Mouse (Mus musculus): ENCODE results near the gene Bbs1. TPM values are rescaled to one million over a fixed set of nuclear protein-coding genes. Genes with fewer than 3 reads are reported as not detected.
A peak's percentile ranks its signal among the peaks of the same experiment; 100 is the strongest.

Gene Bbs1
- total RNA-seq, 2 experiments from 2014 or later, result 42.1 to 47.8 TPM

DNA sequence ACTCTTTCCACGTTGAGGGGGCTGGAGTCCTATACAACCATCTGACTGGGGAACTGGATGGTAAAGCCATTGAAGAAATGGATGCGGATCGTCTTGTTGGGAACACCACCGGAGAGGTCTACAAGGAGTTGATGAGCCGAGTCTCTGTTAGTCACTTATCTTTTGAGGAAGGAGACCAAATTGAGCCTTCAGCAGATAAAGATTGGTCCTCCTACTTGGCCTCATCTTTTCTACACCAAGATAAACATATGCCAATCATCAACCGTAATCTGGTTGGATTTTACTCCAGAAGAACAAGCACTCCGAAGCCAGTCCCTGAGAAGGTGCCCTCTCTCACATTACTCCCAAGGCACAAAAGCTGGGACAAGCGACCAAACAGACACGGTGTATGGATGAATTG is 65.6 kb downstream of the Bbs1 start:
- intact Hi-C loops (cut with DNase I), result no loop called here
- DNase-seq (ENCODE audit: low spot score in 2 of 2), result no peak

- peak; percentile 96 for DNase-seq (ENCODE audit: low spot score in 2 of 2)
- intact Hi-C loops (cut with DNase I), result loop anchor here (1.0 kb wide), 1 partner anchor 28 kb away; the partner anchor contains the start of genes Gm21992 and Rbm14
These were observed 67.3 kb downstream of the Bbs1 start, which contains the start of the genes Ccs and Ccdc87 for GRCm38 (mm10) chr19:4839149-4839548. Ccs (minus strand) TSS chr19:4839332. Ccdc87 (plus strand) TSS chr19:4839366.

DNA sequence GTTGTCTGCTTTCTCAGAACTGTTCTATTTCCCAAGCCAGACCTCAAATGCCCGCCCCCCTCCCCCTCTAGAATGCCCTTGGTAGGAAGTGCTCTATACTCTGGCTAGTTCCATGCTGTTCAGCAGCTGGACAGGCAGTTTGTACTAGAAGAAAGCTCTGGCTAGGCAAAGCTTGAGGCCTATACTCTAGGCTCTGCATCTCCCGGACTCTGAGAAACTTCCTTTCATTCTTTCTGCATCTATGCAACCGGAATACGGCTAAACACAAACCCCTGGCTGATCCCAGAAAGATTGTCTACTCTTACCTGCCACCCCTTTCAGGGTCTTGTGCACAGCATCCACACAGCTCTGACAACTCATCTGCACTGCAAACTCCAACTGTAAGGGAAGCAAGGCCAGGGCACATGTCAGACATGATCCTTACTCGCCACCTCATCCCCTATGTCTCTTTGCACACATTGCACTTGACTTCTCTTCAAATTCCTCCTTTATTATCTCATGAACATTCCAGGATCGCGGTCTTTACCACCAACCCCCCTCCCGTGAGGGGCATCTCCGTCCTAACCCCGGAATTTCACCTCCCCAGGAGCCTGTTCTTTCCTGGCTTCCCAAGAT is 67.8 kb downstream of the Bbs1 start:
- intact Hi-C loops (cut with DNase I), result loop anchor here (1.0 kb wide), 1 partner anchor 27 kb away; the partner anchor contains the start of genes Gm21992 and Rbm14
- no peak for DNase-seq (ENCODE audit: low spot score in 2 of 2)

- intact Hi-C loops (cut with DNase I), result no loop called here
- DNase-seq (ENCODE audit: low spot score in 2 of 2), result no peak
These were observed 69.4 kb downstream of the Bbs1 start for GRCm38 (mm10) chr19:4837049-4837448.

Other genes starting within 250 kb of the Bbs1 start
- 1 to 10 TPM; 1.4 to 2.3 TPM for gene Gm960, start 208.0 kb downstream of the Bbs1 start, total RNA-seq (2021)
- gene Sptbn2, start 195.5 kb downstream of the Bbs1 start, total RNA-seq (2021), result 100 to 1,000 TPM; 587 to 665 TPM
- 10 to 100 TPM; 16.6 to 18.0 TPM for gene Rbm4b, start 150.1 kb downstream of the Bbs1 start, total RNA-seq (2021)
- 10 to 100 TPM; 87.3 to 95.7 TPM for gene Rbm4, start 112.7 kb downstream of the Bbs1 start, total RNA-seq (2021)
- 10 to 100 TPM; 17.6 to 23.7 TPM for gene Gm21992, start 95.0 kb downstream of the Bbs1 start, total RNA-seq (2021)
- gene Rbm14, start 95.0 kb downstream of the Bbs1 start, total RNA-seq (2021), result 10 to 100 TPM; 47.1 to 55.2 TPM
- gene Ccs, start 67.3 kb downstream of the Bbs1 start, total RNA-seq (2021), result 10 to 100 TPM; 33.1 to 37.5 TPM
- gene Ccdc87, start 67.3 kb downstream of the Bbs1 start, total RNA-seq (2021), result 1 to 10 TPM; 2.8 to 3.1 TPM
- gene Ctsf, start 51.5 kb downstream of the Bbs1 start, total RNA-seq (2021), result 100 to 1,000 TPM; 103 to 112 TPM
- 1 to 10 TPM; 1.6 to 2.2 TPM for gene Actn3, start 28.7 kb downstream of the Bbs1 start, total RNA-seq (2021)
- 10 to 100 TPM; 24.6 to 26.3 TPM for gene Zdhhc24, start 28.0 kb downstream of the Bbs1 start, total RNA-seq (2021)
- gene Dpp3, start 21.7 kb upstream of the Bbs1 start, total RNA-seq (2021), result 10 to 100 TPM; 41.2 to 42.6 TPM
- 10 to 100 TPM; 25.4 to 32.9 TPM for gene Peli3, start 36.5 kb upstream of the Bbs1 start, total RNA-seq (2021)
- gene Mrpl11, start 55.5 kb upstream of the Bbs1 start, total RNA-seq (2021), result 10 to 100 TPM; 50.8 to 64.8 TPM
- gene Npas4, start 83.7 kb upstream of the Bbs1 start, total RNA-seq (2021), result 10 to 100 TPM; 13.7 to 30.9 TPM
- 10 to 100 TPM; 15.0 to 17.2 TPM for gene Slc29a2, start 117.2 kb upstream of the Bbs1 start, total RNA-seq (2021)
- gene B4gat1, start 132.2 kb upstream of the Bbs1 start, total RNA-seq (2021), result 100 to 1,000 TPM; 118 to 135 TPM
- gene AC124502.3, start 132.3 kb upstream of the Bbs1 start, total RNA-seq (2021), result 1 to 10 TPM; 4.6 to 6.1 TPM
- gene Brms1, start 134.7 kb upstream of the Bbs1 start, total RNA-seq (2021), result 10 to 100 TPM; 22.7 to 25.6 TPM
- 10 to 100 TPM; 70.3 to 88.1 TPM for gene Rin1, start 143.9 kb upstream of the Bbs1 start, total RNA-seq (2021)
- 1 to 10 TPM; 4.6 to 5.1 TPM for gene Cd248, start 161.4 kb upstream of the Bbs1 start, total RNA-seq (2021)
- gene Tmem151a, start 178.9 kb upstream of the Bbs1 start, total RNA-seq (2021), result 100 to 1,000 TPM; 152 to 188 TPM
- gene Yif1a, start 181.9 kb upstream of the Bbs1 start, total RNA-seq (2021), result 10 to 100 TPM; 24.8 to 26.1 TPM
- 100 to 1,000 TPM; 260 to 267 TPM for gene Cnih2, start 191.9 kb upstream of the Bbs1 start, total RNA-seq (2021)
- gene Rab1b, start 200.4 kb upstream of the Bbs1 start, total RNA-seq (2021), result 100 to 1,000 TPM; 141 to 170 TPM
- gene Klc2, start 211.9 kb upstream of the Bbs1 start, total RNA-seq (2021), result 100 to 1,000 TPM; 255 to 284 TPM

All from left cerebral cortex, postnatal 36 days (tissue).